8 mouse cellular contexts compared by ENCODE assay signal in the genomic region with DNA sequence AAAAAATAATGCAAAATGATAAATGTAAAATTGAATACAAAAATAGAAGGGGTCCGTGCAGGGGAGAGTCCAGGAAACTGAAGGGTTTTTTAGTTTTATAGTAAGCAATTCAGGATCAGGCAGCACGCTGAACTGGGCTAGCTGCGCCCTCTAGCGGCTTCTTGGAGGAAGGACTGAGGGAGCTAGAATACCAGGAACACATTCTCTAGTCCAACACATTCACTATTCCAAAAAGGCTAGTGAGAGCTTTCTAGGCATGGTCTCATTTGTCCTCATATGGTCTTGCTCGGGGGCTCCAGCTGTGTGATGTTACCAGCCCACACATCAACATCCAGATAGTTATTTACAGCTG. TPM values are rescaled to one million over a fixed set of nuclear protein-coding genes. Genes with fewer than 3 reads are reported as not detected.
DNase-seq lines count a peak whose midpoint lies in the region; ATAC-seq and TF ChIP-seq lines count a peak whose summit lies in the region.

No protein-coding gene starts in this region.

- no peak overlapping the region for H3K9ac ChIP-seq in hindbrain, postnatal 0 days (replicated peaks; ENCODE audit: low read length)

- H3K4me3 ChIP-seq in hindbrain, postnatal 0 days (ENCODE audit: low read length): no peak overlapping the region

- no peaks in the 10 kb centered on the region for H3K9me3 ChIP-seq in hindbrain, postnatal 0 days (ENCODE audit: low read length)

- TF ChIP-seq CTCF in hindbrain, postnatal 0 days (IDR thresholded peaks at IDR 0.05; ENCODE audit: low read depth): peak; percentile 87

- ATAC-seq in hindbrain, postnatal 0 days: peak; percentile 80

- DNase-seq in gastrocnemius, adult 18-20 months (ENCODE audit: low spot score): peak; percentile 22
- no peak for DNase-seq in gastrocnemius, adult 8-10 months (ENCODE audit: low spot score in 2 of 2)
- peak; percentile 42 to 82 for DNase-seq in adrenal gland, adult (ENCODE audit: inconsistent age in 2 of 2, low spot score in 1 of 2)
- peak; percentile 49 for DNase-seq in embryo, embryonic 11.5 days (ENCODE audit: low read depth, low spot score)
- peak; percentile 78 for DNase-seq in hindbrain, postnatal 0 days (ENCODE audit: low spot score)
- peak; percentile 61 to 69 for DNase-seq in left cerebral cortex, postnatal 10 days (ENCODE audit: extremely low spot score in 1 of 2, low spot score in 2 of 2)
- DNase-seq in mesoderm, embryonic 11.5 days (ENCODE audit: low read depth, low spot score): peak; percentile 75
- DNase-seq in spleen, adult 12 weeks (ENCODE audit: low spot score): peak; percentile 21

- no peaks in the 10 kb centered on the region for H3K27me3 ChIP-seq in hindbrain, postnatal 0 days (ENCODE audit: insufficient read depth, low read length)

- H3K27ac ChIP-seq in hindbrain, postnatal 0 days: no peak overlapping the region

- no peak overlapping the region for H3K4me2 ChIP-seq in hindbrain, postnatal 0 days (ENCODE audit: low read depth, low read length)

- WGBS in hindbrain, postnatal 0 days: under 1% methylated on average over 5 of the region's 5 CpGs

- H3K4me1 ChIP-seq in hindbrain, postnatal 0 days (ENCODE audit: insufficient read depth, low read length): no peaks in the 10 kb centered on the region

- intact Hi-C loops in left cerebral cortex, postnatal 10 days (cut with DNase I): no loop called here

- H3K36me3 ChIP-seq in hindbrain, postnatal 0 days (ENCODE audit: insufficient read depth, low read length): no peaks in the 10 kb centered on the region

RNA-seq across cellular contexts. Expression of a gene that starts 12.5 kb away (rescaled TPM):
- 1 to 10 TPM; 7.4 to 9.5 TPM for total RNA-seq in gastrocnemius, adult 18-20 months (2021)
- total RNA-seq in gastrocnemius, adult 8-10 months (2022): 10 to 100 TPM in 1 of 4 experiments, 1 to 10 TPM in 3; 6.5 to 12.7 (median 8.3) TPM
- total RNA-seq in hindbrain, postnatal 0 days (2014; rRNA removed): 29.7 and 66.9 TPM in 2 replicates
- 24.7 and 30.0 TPM in 2 replicates for polyA plus RNA-seq in hindbrain, postnatal 0 days (2015; fragmentation: Nextera tagmentation; extraction: Ambion mirVana)
- total RNA-seq in left cerebral cortex, postnatal 10 days (2021): 10 to 100 TPM; 27.5 to 28.1 TPM

RNA-seq across cellular contexts. Expression of a gene that starts 52.8 kb away (rescaled TPM):
- total RNA-seq in gastrocnemius, adult 18-20 months (2021): 10 to 100 TPM; 54.0 to 58.4 TPM
- total RNA-seq in gastrocnemius, adult 8-10 months (2022): 10 to 100 TPM; 49.3 to 54.6 (median 50.3) TPM
- total RNA-seq in hindbrain, postnatal 0 days (2014; rRNA removed): 45.9 and 55.0 TPM in 2 replicates
- 48.2 and 49.2 TPM in 2 replicates for polyA plus RNA-seq in hindbrain, postnatal 0 days (2015; fragmentation: Nextera tagmentation; extraction: Ambion mirVana)
- total RNA-seq in left cerebral cortex, postnatal 10 days (2021): 10 to 100 TPM; 34.4 to 42.1 TPM

Comparison
In these comparisons a context has a peak if more than half of its experiments do, and no peak if none do; other contexts are left out.
1. DNase-seq: peak in gastrocnemius, adult 18-20 months (single experiment), adrenal gland, adult (2 of 2), embryo, embryonic 11.5 days (single experiment), hindbrain, postnatal 0 days (single experiment), left cerebral cortex, postnatal 10 days (2 of 2), mesoderm, embryonic 11.5 days (single experiment) and spleen, adult 12 weeks (single experiment); none in gastrocnemius, adult 8-10 months (0 of 2).